Mouse (Mus musculus): ENCODE measurements around the gene Ndufc2. TPM values are rescaled to one million over a fixed set of nuclear protein-coding genes. Genes with fewer than 3 reads are reported as not detected.

Gene Ndufc2
- polyA plus RNA-seq, 1 experiment from 2014 or later = 345 TPM

DNA sequence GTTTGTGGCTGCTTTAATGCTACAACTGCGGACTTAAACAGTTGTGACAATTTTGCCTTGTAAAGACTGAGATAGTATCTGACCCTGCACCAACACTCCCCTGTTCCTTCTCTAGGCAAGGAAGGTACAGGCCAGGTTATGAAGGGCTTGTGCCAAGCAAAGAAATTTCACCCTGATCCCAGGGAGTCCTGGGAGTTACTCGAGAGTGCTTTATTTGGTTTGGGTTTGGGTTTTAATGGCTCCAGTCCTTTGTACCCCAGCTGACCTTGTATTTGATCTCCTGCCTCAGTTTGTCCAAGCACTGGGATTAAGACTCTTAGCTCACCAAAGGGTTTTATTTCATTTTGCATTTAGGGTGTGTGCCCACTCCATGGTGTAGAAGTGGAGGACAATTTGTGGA lies 11.3 kb downstream of the Ndufc2 start:
- no peak for TF ChIP-seq CTCF (IDR thresholded peaks at IDR 0.05; ENCODE audit: low read depth)
- no peak for DNase-seq

DNA sequence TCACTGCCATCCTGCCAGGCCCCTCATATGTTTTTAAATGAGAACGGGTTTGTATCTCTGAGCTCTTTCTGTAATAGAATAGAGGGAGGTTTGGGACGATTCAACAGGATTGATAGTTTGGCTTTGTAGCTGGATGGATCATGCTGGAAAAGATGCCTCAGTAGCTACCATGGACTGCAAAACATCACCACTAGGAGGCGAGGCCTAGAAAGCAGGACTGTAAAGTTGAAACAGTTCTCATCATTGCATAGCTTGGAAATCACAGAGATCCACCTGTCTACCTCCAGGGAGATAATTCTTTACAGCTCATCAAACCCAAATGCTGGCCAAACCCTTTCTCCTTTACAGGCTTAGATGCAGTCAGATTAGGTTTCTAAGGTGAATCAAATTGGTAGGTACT lies 11.8 kb downstream of the Ndufc2 start:
- WGBS = 70% methylated on average over 3 of the region's 3 CpGs
- H3K9ac ChIP-seq = no peak overlapping the region

More for the DNA sequence above, 11.3 kb downstream of the Ndufc2 start:
- Histone ChIP-seq H3K4me2 (no peak overlapping the region), H3K36me3 (ENCODE audit: insufficient read depth) (peaks cover 37% of the 10 kb centered on the region), H3K9ac (no peak overlapping the region), H3K4me3 (ENCODE audit: low read depth, low read length) (no peak overlapping the region), H3K4me1 (ENCODE audit: insufficient read depth) (no peaks in the 10 kb centered on the region), H3K9me3 (ENCODE audit: low read depth, low read length) (no peaks in the 10 kb centered on the region), H3K27ac (ENCODE audit: low read depth) (no peak overlapping the region), H3K27me3 (ENCODE audit: insufficient read depth, low read length) (no peaks in the 10 kb centered on the region)
- WGBS = 88% methylated on average over 2 of the region's 2 CpGs
- no peak for ATAC-seq (ENCODE audit: insufficient read depth)

DNA sequence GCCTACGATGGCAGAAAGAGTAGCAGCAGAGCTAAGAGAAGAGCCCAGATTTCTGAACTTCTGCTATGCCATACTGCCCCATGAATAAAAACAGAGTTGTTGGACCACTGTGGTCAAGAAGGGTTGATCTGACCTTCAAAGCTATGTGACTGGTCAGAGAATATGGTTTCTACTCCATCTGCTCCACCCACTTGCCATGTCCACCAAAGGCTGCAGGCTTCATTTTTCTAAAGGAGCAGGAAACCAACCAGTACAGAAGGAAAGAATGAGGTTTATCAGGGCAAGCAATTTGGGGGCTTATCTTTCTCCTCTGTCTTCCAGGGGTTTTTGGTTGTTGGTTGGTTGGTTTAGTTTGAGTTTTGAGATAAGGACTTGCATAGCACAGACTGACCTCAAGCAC lies 14.2 kb downstream of the Ndufc2 start:
- H3K9ac ChIP-seq = no peak overlapping the region
- TF ChIP-seq CTCF (IDR thresholded peaks at IDR 0.05; ENCODE audit: low read depth) = no peak
- H3K27ac ChIP-seq (ENCODE audit: low read depth) = no peak overlapping the region
- peaks cover 23% of the 10 kb centered on the region for H3K36me3 ChIP-seq (ENCODE audit: insufficient read depth)
- WGBS = 83% methylated on average over 1 of the region's 1 CpGs
- no peaks in the 10 kb centered on the region for H3K4me1 ChIP-seq (ENCODE audit: insufficient read depth)
- H3K27me3 ChIP-seq (ENCODE audit: insufficient read depth, low read length) = no peaks in the 10 kb centered on the region
- no peaks in the 10 kb centered on the region for H3K9me3 ChIP-seq (ENCODE audit: low read depth, low read length)
- DNase-seq (no peak), ATAC-seq (ENCODE audit: insufficient read depth) (no peak)
- no peak overlapping the region for H3K4me3 ChIP-seq (ENCODE audit: low read depth, low read length)
- H3K4me2 ChIP-seq = no peak overlapping the region

More for the DNA sequence above, 11.8 kb downstream of the Ndufc2 start:
- no peaks in the 10 kb centered on the region for H3K9me3 ChIP-seq (ENCODE audit: low read depth, low read length)
- H3K27me3 ChIP-seq (ENCODE audit: insufficient read depth, low read length) = no peaks in the 10 kb centered on the region
- TF ChIP-seq CTCF (IDR thresholded peaks at IDR 0.05; ENCODE audit: low read depth) = peak; percentile 56
- H3K4me3 ChIP-seq (ENCODE audit: low read depth, low read length) = no peak overlapping the region
- no peak overlapping the region for H3K4me2 ChIP-seq
- DNase-seq (no peak), ATAC-seq (ENCODE audit: insufficient read depth) (no peak)
- H3K4me1 ChIP-seq (ENCODE audit: insufficient read depth) = no peaks in the 10 kb centered on the region
- H3K36me3 ChIP-seq (ENCODE audit: insufficient read depth) = peaks cover 34% of the 10 kb centered on the region
- no peak overlapping the region for H3K27ac ChIP-seq (ENCODE audit: low read depth)

DNA sequence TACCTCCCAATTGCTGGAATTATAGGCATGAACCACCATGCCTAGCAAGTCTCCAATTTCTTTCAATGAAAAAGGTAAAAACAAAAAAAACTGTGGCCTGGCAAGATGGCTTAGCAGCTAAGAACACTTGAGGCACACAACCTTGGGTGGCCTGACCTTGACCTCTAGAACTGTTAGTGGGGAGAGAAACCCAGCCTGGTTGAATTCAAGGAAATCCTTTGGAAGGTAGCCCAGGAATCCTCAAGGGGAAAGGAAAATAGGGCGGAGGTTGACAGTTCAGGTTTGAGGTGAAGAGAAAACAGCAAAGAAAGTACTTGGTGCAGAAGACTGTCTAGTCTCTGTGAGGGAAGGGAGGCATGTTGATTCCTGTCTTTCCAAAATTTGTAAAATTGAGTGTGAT lies 14.6 kb downstream of the Ndufc2 start:
- no peak for ATAC-seq (ENCODE audit: insufficient read depth)
- Histone ChIP-seq H3K27me3 (ENCODE audit: insufficient read depth, low read length) (no peaks in the 10 kb centered on the region), H3K36me3 (ENCODE audit: insufficient read depth) (peaks cover 18% of the 10 kb centered on the region), H3K9me3 (ENCODE audit: low read depth, low read length) (no peaks in the 10 kb centered on the region), H3K4me2 (no peak overlapping the region), H3K4me1 (ENCODE audit: insufficient read depth) (no peaks in the 10 kb centered on the region), H3K9ac (no peak overlapping the region), H3K27ac (ENCODE audit: low read depth) (no peak overlapping the region), H3K4me3 (ENCODE audit: low read depth, low read length) (no peak overlapping the region)
- DNase-seq = no peak
- WGBS = 74% methylated on average over 1 of the region's 1 CpGs
- TF ChIP-seq CTCF (IDR thresholded peaks at IDR 0.05; ENCODE audit: low read depth) = no peak

DNA sequence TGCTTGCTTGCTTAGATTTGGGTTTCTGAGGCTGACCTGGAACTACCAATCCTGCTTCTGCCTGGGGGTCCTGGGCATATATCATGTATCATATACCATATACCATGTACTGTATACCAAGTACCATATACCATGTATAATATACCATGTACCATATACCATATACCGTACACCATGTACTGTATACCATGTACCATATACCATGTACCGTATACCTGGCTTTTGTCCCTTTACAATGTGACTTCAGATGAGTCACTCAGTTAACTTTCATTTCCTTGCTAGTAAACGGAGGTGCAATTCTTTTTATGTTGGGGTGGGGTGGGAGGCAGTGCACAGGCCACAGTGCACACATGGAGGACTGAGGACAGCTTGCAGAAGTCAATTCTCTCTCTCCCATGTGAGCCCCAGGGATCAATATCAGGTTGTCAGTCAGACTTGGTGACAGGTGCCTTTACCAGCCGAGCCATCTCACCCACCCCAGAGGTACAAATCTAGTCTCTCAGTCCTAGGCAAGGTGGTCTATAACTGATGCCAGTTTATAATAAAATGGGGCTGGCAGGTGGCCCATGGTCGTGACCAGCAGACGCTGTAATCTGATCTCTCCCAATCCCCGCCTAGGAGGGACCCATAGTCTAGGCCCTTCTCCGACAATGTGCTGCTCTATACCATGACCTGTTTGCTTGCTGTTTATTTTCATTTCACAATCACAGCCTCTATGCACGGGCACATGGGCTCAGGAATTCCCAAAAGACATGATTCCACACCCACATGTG lies 15.3 kb downstream of the Ndufc2 start:
- H3K9me3 ChIP-seq (ENCODE audit: low read depth, low read length) = no peaks in the 10 kb centered on the region
- no peak overlapping the region for H3K9ac ChIP-seq
- no peak overlapping the region for H3K27ac ChIP-seq (ENCODE audit: low read depth)
- TF ChIP-seq CTCF (IDR thresholded peaks at IDR 0.05; ENCODE audit: low read depth) = no peak
- no peak overlapping the region for H3K4me3 ChIP-seq (ENCODE audit: low read depth, low read length)
- H3K27me3 ChIP-seq (ENCODE audit: insufficient read depth, low read length) = no peaks in the 10 kb centered on the region
- no peaks in the 10 kb centered on the region for H3K4me1 ChIP-seq (ENCODE audit: insufficient read depth)
- ATAC-seq (ENCODE audit: insufficient read depth) = peak; percentile 21; the same call in 1 of the 2 replicates
- H3K4me2 ChIP-seq = no peak overlapping the region
- DNase-seq = no peak
- WGBS = 37% methylated on average over 9 of the region's 9 CpGs
- H3K36me3 ChIP-seq (ENCODE audit: insufficient read depth) = peaks cover 11% of the 10 kb centered on the region

DNA sequence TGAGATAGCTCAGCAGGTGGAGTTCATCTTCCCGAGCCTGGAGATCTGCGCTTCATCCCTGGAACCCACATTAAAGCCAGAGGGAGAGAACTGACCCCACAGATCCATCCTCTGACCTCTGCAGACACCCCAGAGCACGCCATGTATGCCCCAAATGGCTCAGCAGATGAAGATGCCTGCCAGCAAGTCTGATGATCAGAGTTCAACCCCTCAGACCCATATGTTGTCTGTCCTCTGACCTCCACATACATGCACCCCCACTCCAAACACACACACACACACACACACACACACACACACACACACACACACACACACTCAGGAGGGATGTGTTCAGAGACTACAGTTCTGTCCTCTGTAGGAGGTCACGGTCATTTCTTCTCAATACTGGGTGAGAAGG lies 16.7 kb downstream of the Ndufc2 start:
- WGBS = 72% methylated on average over 4 of the region's 4 CpGs
- H3K9me3 ChIP-seq (ENCODE audit: low read depth, low read length) = no peaks in the 10 kb centered on the region
- H3K9ac ChIP-seq = no peak overlapping the region
- no peaks in the 10 kb centered on the region for H3K4me1 ChIP-seq (ENCODE audit: insufficient read depth)
- no peak overlapping the region for H3K27ac ChIP-seq (ENCODE audit: low read depth)
- H3K36me3 ChIP-seq (ENCODE audit: insufficient read depth) = 0 out of 2 replicates have a peak, but pooled peaks cover under 1% of the 10 kb centered on the region
- no peak for TF ChIP-seq CTCF (IDR thresholded peaks at IDR 0.05; ENCODE audit: low read depth)
- no peak overlapping the region for H3K4me3 ChIP-seq (ENCODE audit: low read depth, low read length)
- DNase-seq = no peak
- H3K4me2 ChIP-seq = no peak overlapping the region
- no peak for ATAC-seq (ENCODE audit: insufficient read depth)
- H3K27me3 ChIP-seq (ENCODE audit: insufficient read depth, low read length) = no peaks in the 10 kb centered on the region

DNA sequence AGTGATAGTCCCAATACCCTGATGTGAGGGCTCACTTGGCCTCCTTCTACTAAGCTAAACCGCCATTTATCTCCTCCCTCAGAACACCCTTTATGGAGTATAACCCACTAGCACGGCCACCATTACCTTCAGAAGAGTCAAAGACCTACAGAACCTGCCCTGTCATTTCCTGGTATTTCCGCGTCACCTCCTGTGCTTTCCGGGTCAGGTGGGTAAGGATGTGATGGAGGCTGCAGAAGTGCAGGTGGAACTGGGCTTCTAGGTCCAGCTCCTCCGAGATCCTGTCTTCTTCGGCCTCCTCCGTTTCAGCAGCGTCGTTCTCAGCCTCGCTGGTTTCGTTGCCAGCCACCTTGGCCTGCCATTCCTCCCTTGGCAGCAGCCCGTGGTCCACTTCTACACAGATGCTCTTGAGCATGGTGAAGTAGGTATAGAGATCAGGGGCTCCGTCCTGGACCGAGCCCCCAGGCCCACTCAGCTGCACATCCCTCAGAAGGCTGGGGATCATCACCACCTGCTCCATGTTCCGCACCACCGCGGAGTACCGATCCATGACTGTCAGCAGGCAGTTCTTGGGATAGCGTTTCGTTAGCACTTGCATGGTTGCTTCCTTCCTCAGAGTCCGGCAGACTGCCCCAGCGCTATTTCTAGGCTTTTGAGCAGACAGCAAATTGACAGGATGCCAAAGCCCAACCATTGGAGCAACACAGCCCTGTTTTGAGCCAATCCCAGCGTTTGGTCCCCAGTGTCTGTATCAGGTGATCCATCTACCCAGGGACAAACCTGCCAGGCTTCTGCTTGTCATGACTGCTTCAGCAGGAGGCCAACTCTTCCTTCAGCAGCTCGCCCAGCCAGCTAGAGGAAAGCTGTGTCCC lies 17.3 kb downstream of the Ndufc2 start, which contains the start of gene Thrsp:
Gene Thrsp, minus strand, starts transcription at position 825 of the 872 bp plus-strand sequence.
- no peak within 1 kb of the TSS for H3K4me3 ChIP-seq (ENCODE audit: low read depth, low read length)
- H3K9me3 ChIP-seq (ENCODE audit: low read depth, low read length) = no peaks in the 10 kb centered on the region
- TF ChIP-seq CTCF (IDR thresholded peaks at IDR 0.05; ENCODE audit: low read depth) = no peak
- H3K36me3 ChIP-seq (ENCODE audit: insufficient read depth) = no peaks in the 10 kb centered on the region
- peak; percentile 70 for DNase-seq
- no peaks in the 10 kb centered on the region for H3K4me1 ChIP-seq (ENCODE audit: insufficient read depth)
- H3K27ac ChIP-seq (ENCODE audit: low read depth) = no peak within 1 kb of the TSS
- WGBS = 67% methylated on average over 25 of the region's 25 CpGs
- no peaks in the 10 kb centered on the region for H3K27me3 ChIP-seq (ENCODE audit: insufficient read depth, low read length)
- ATAC-seq (ENCODE audit: insufficient read depth) = peak; percentile 23; the same call in 1 of the 2 replicates
- no peak within 1 kb of the TSS for H3K9ac ChIP-seq
- H3K4me2 ChIP-seq = no peak within 1 kb of the TSS

Measured in lung, embryonic 14.5 days (tissue).